Mouse (Mus musculus): ENCODE data around the gene Chchd4.

DNA sequence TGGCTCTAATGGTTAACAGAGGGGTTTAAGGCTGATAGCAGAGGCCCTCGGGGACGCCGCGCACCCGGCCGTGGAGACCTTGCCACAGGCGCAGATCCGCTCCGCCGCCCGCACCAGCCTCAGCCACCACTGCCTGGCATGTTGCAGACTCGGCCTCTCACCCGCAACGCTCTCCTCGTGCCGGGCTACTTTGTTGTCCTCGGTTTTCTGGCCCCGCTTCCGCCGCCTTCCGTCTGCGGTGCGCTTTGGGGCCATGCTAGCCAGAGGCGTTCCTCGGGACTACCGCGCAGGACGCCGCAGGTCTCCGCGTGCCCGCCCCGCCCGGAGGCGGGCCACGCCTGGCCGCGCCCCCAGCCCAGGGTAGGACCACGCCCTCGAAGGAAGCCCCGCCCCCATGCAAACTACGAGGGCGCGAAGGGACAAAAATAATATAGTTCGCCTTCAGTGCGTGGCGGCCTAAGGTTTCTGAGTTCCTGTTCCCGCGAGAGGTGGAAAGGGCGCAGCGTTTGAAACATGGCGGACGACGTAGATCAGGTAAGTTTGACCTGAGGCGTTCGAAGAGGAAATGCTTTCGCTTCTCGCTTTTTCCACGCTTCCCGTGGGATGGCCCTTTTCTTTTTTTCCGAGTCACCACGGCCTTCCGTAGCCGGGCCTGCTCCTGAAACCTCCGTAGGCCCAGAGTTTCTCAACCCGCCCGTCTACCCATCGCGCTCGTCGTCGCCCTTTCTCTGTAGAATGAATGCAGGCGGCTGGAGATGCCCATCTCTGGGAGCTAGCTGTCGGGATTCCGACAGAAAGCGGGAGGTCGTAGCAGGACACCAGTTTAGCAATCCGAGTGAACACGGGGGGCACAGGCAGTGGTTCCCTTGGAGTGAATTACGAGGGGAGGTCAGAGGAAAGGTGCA, 42.5 kb upstream of the Chchd4 start, which contains the start of the genes Xpc and Lsm3:
- TF ChIP-seq CTCF (IDR thresholded peaks at IDR 0.05; ENCODE audit: control insufficient read depth, insufficient read depth, insufficient read length) (no peak), FOSL1 (IDR thresholded peaks at IDR 0.05; ENCODE audit: insufficient read depth, low read length, poor library complexity, severe bottlenecking) (no peak)

Data from C2C12 (cell line).